8 mouse cellular contexts compared by ENCODE assay signal in genomic region chr9:47368015-47368901, GRCm38 (mm10).
DNase-seq lines count a peak whose midpoint lies in the region; ATAC-seq and TF ChIP-seq lines count a peak whose summit lies in the region.

No protein-coding gene starts in this region.

- no peak for TF ChIP-seq CTCF in heart, adult 2 months (IDR thresholded peaks at IDR 0.05)

- TF ChIP-seq POLR2A in heart, adult 2 months (IDR thresholded peaks at IDR 0.05; ENCODE audit: insufficient read depth, low read depth, low read length), result no peak

- 5% methylated on average over 31 of the region's 31 CpGs for WGBS in heart, embryonic 13.5 days
- WGBS in heart, adult 2 months, result 12% methylated on average over 31 of the region's 31 CpGs
- WGBS in forebrain, embryonic 15.5 days, result 2% methylated on average over 31 of the region's 31 CpGs
- 4% methylated on average over 30 of the region's 31 CpGs for WGBS in midbrain, embryonic 10.5 days

- peak overlapping the region; percentile 61 for H3K9ac ChIP-seq in heart, embryonic 13.5 days
- no peak overlapping the region for H3K9ac ChIP-seq in heart, adult 2 months (ENCODE audit: low read depth, low read length)
- H3K9ac ChIP-seq in forebrain, embryonic 15.5 days (replicated peaks), result peak overlapping the region; percentile 33

- peaks cover 19% of the 10 kb centered on the region for H3K4me1 ChIP-seq in heart, embryonic 13.5 days
- H3K4me1 ChIP-seq in heart, adult 2 months (ENCODE audit: control insufficient read depth, insufficient read depth, low read length), result no peaks in the 10 kb centered on the region
- peaks cover 32% of the 10 kb centered on the region for H3K4me1 ChIP-seq in forebrain, embryonic 15.5 days
- peaks cover 25% of the 10 kb centered on the region for H3K4me1 ChIP-seq in midbrain, embryonic 10.5 days

- TF ChIP-seq EP300 in heart, adult 2 months (IDR thresholded peaks at IDR 0.05; ENCODE audit: insufficient read depth, low read depth, low read length), result no peak

- DNase-seq in heart, adult 2 months, result no peak
- peak; percentile 80 for DNase-seq in brain, adult 2 months (ENCODE audit: low read depth, low spot score)
- DNase-seq in midbrain, embryonic 10.5 days (ENCODE audit: low spot score), result peak; percentile 50
- no peak for DNase-seq in adrenal gland, adult 8-10 months
- DNase-seq in layer of hippocampus, adult 9-11 months, result no peak
- no peak for DNase-seq in urinary bladder, postnatal 25 days (ENCODE audit: low spot score)

- H3K4me3 ChIP-seq in heart, embryonic 13.5 days, result peak overlapping the region; percentile 46
- H3K4me3 ChIP-seq in heart, adult 2 months, result no peak overlapping the region
- peak overlapping the region; percentile 32 for H3K4me3 ChIP-seq in forebrain, embryonic 15.5 days
- H3K4me3 ChIP-seq in midbrain, embryonic 10.5 days, result peak overlapping the region; percentile 54

- H3K79me2 ChIP-seq in heart, adult 2 months (replicated peaks; ENCODE audit: control insufficient read depth, insufficient read depth, low read length), result no peaks in the 10 kb centered on the region

- H3K27me3 ChIP-seq in heart, embryonic 13.5 days (replicated peaks), result peaks cover 86% of the 10 kb centered on the region
- H3K27me3 ChIP-seq in heart, adult 2 months (ENCODE audit: control insufficient read depth, insufficient read depth, low read length), result peaks cover 4% of the 10 kb centered on the region
- no peaks in the 10 kb centered on the region; the same call in 1 of the 2 replicates for H3K27me3 ChIP-seq in forebrain, embryonic 15.5 days
- H3K27me3 ChIP-seq in midbrain, embryonic 10.5 days (ENCODE audit: low read depth, poor library complexity, severe bottlenecking), result peaks cover 76% of the 10 kb centered on the region

- H3K36me3 ChIP-seq in heart, embryonic 13.5 days, result no peaks in the 10 kb centered on the region
- H3K36me3 ChIP-seq in heart, adult 2 months (ENCODE audit: control insufficient read depth, insufficient read depth, low read length), result no peaks in the 10 kb centered on the region
- no peaks in the 10 kb centered on the region for H3K36me3 ChIP-seq in forebrain, embryonic 15.5 days
- no peaks in the 10 kb centered on the region for H3K36me3 ChIP-seq in midbrain, embryonic 10.5 days

- H3K4me2 ChIP-seq in heart, embryonic 13.5 days, result peak overlapping the region; percentile 69
- peak overlapping the region; percentile 59 for H3K4me2 ChIP-seq in forebrain, embryonic 15.5 days (replicated peaks)

- intact Hi-C loops in heart, adult 2 months (cut with DNase I), result no loop called here

- H3K27ac ChIP-seq in heart, embryonic 13.5 days (replicated peaks), result no peak overlapping the region
- no peak overlapping the region for H3K27ac ChIP-seq in heart, adult 2 months
- peak overlapping the region; percentile 83 for H3K27ac ChIP-seq in forebrain, embryonic 15.5 days (replicated peaks)
- H3K27ac ChIP-seq in midbrain, embryonic 10.5 days (replicated peaks), result peak overlapping the region; percentile 35; the same call in 1 of the 2 replicates

- H3K9me3 ChIP-seq in heart, embryonic 13.5 days, result no peaks in the 10 kb centered on the region
- H3K9me3 ChIP-seq in forebrain, embryonic 15.5 days, result no peaks in the 10 kb centered on the region
- H3K9me3 ChIP-seq in midbrain, embryonic 10.5 days (replicated peaks), result no peaks in the 10 kb centered on the region

- ATAC-seq in heart, embryonic 13.5 days (ENCODE audit: extremely low read depth, insufficient number of reproducible peaks, low FRiP score, low TSS enrichment), result no peak
- peak; percentile 62 for ATAC-seq in forebrain, embryonic 15.5 days (replicated peaks)

Comparison
In these comparisons a context has a peak if more than half of its experiments do, and no peak if none do; other contexts are left out.
1. H3K27ac ChIP-seq: peak in forebrain, embryonic 15.5 days (single experiment) and midbrain, embryonic 10.5 days (single experiment); none in heart, embryonic 13.5 days (single experiment) and heart, adult 2 months (single experiment).
2. DNase-seq: peak in brain, adult 2 months (single experiment) and midbrain, embryonic 10.5 days (single experiment); none in heart, adult 2 months (0 of 2), adrenal gland, adult 8-10 months (single experiment), layer of hippocampus, adult 9-11 months (single experiment) and urinary bladder, postnatal 25 days (single experiment).